Mouse (Mus musculus) myocyte (in vitro differentiated cells): ENCODE measurements around the gene Ddx27. TPM values are rescaled to one million over a fixed set of nuclear protein-coding genes. Genes with fewer than 3 reads are reported as not detected.

Source experiments
- H3K27me3 ChIP-seq: one replicate; pipeline ENCODE4 v1.6.1; 2011; ENCODE audit not compliant: control insufficient read depth, insufficient read depth, insufficient read length
- H3K36me3 ChIP-seq: one replicate; pipeline ENCODE4 v1.6.1; 2011; ENCODE audit not compliant: control insufficient read depth, insufficient read depth
- H3K4me2 ChIP-seq: one replicate; pipeline ENCODE4 v1.6.1; 2011; ENCODE audit warnings: low read depth, control low read depth
- H3K4me3 ChIP-seq: one replicate; pipeline ENCODE4 v1.5.1; 2011; ENCODE audit warnings: mild to moderate bottlenecking, control low read depth, moderate library complexity
- H3K79me2 ChIP-seq: one replicate; pipeline ENCODE4 v1.6.1; 2011; ENCODE audit not compliant: control insufficient read depth, insufficient read depth
- H3ac ChIP-seq: one replicate; pipeline ENCODE4 v1.6.1; 2011; ENCODE audit not compliant: control insufficient read depth, insufficient read length
- CEBPB ChIP-seq: IDR thresholded peaks from 2 replicates; pipeline ENCODE4 v1.6.1; 2011; ENCODE audit warnings: mild to moderate bottlenecking, moderate library complexity; ENCODE audit not compliant: poor library complexity, insufficient read depth, severe bottlenecking
- E2F4 ChIP-seq: IDR thresholded peaks from one replicate; pipeline ENCODE4 v1.6.1; 2011; ENCODE audit warnings: mild to moderate bottlenecking, control low read depth, moderate library complexity; ENCODE audit not compliant: insufficient read depth
- MAX ChIP-seq: IDR thresholded peaks from one replicate; pipeline ENCODE4 v1.6.1; 2011; ENCODE audit warnings: low read depth, mild to moderate bottlenecking, control low read depth
- MYOD1 ChIP-seq, 3 experiments: IDR thresholded peaks; one replicate each; pipeline ENCODE4 v1.6.1; 2011; ENCODE audit warnings: control low read depth in 2 of 3, low read depth in 2 of 3, mild to moderate bottlenecking in 2 of 3, moderate library complexity in 1 of 3; ENCODE audit not compliant: insufficient read length in 2 of 3, control insufficient read depth in 1 of 3
- MYOG ChIP-seq, 3 experiments: IDR thresholded peaks; one replicate each; pipeline ENCODE4 v1.6.1; 2011; ENCODE audit warnings: control low read depth in 2 of 3, low read depth in 2 of 3, mild to moderate bottlenecking in 2 of 3; ENCODE audit not compliant: insufficient read length in 2 of 3, control insufficient read depth in 1 of 3, insufficient read depth in 1 of 3
- POLR2A ChIP-seq: IDR thresholded peaks from one replicate; pipeline ENCODE4 v1.6.1; 2011; ENCODE audit warnings: low read depth, mild to moderate bottlenecking, control low read depth, moderate library complexity; ENCODE audit not compliant: insufficient read length
- POLR2AphosphoS2 ChIP-seq: IDR thresholded peaks from one replicate; pipeline ENCODE4 v1.6.1; 2011; ENCODE audit warnings: low read depth, control low read depth; ENCODE audit not compliant: insufficient read length
- REST ChIP-seq: IDR thresholded peaks from one replicate; pipeline ENCODE4 v1.6.1; 2011; ENCODE audit warnings: mild to moderate bottlenecking, control low read depth, moderate library complexity; ENCODE audit not compliant: insufficient read depth, insufficient read length
- SRF ChIP-seq: IDR thresholded peaks from one replicate; pipeline ENCODE4 v1.6.1; 2011; ENCODE audit warnings: low read depth; ENCODE audit not compliant: control insufficient read depth, insufficient read length
- TCF12 ChIP-seq: IDR thresholded peaks from one replicate; pipeline ENCODE4 v1.6.1; 2011; ENCODE audit warnings: mild to moderate bottlenecking, control low read depth; ENCODE audit not compliant: poor library complexity, insufficient read depth, severe bottlenecking
- TCF3 ChIP-seq: IDR thresholded peaks from one replicate; pipeline ENCODE4 v1.6.1; 2011; ENCODE audit warnings: low read depth, control low read depth; ENCODE audit not compliant: insufficient read length
- USF1 ChIP-seq: IDR thresholded peaks from one replicate; pipeline ENCODE4 v1.6.1; 2011; ENCODE audit warnings: low read depth, mild to moderate bottlenecking, control low read depth, moderate library complexity
- polyA plus RNA-seq: library from polyadenylated mRNA; unstranded; fragments of >200 nt; fragmentation: generic; extraction: Trizol; gene quantifications from one replicate; pipeline ENCODE4 v1.2.1, GENCODE M21; 2012; ENCODE audit warnings: missing spikeins

Gene Ddx27
- polyA plus RNA-seq, 1 experiment, result 46.9 TPM

DNA sequence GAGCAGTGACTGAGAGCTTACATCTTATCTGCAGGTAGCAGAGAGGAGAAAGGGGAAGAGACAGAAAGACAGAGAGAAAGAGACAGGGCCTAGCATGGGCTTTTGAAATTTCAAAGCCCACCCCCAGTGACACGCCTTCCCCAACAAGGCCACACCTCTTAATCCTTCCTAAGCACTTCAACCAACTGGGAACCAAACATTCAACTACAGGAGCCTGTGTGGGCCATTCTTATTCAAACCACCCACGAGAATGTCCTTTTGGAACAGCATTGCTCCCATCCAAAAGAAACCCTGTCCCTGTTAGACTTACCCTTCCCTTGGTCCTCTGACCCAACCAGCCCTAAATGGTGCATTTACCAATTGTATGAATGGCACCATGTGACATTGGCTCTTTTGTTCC, 61.8 kb downstream of the Ddx27 start:
- no peak overlapping the region for H3K4me2 ChIP-seq
- H3K27me3 ChIP-seq, result no peaks in the 10 kb centered on the region
- no peak overlapping the region for H3ac ChIP-seq
- TF ChIP-seq CEBPB (no peak), E2F4 (no peak), SRF (no peak), POLR2AphosphoS2 (no peak), TCF12 (no peak), POLR2A (no peak), MAX (no peak), MYOG (IDR thresholded peaks at IDR 0.05; ENCODE audit: control insufficient read depth in 1 of 3, insufficient read depth in 1 of 3, insufficient read length in 2 of 3, low read depth in 2 of 3) (no peak), MYOD1 (IDR thresholded peaks at IDR 0.05; ENCODE audit: control insufficient read depth in 1 of 3, insufficient read length in 2 of 3, low read depth in 2 of 3) (no peak), USF1 (no peak), REST (no peak), TCF3 (no peak)
- H3K79me2 ChIP-seq, result no peaks in the 10 kb centered on the region
- no peak overlapping the region for H3K4me3 ChIP-seq
- H3K36me3 ChIP-seq, result no peaks in the 10 kb centered on the region

- Histone ChIP-seq H3K4me3 (no peak overlapping the region), H3K79me2 (no peaks in the 10 kb centered on the region), H3K4me2 (no peak overlapping the region), H3ac (no peak overlapping the region), H3K27me3 (no peaks in the 10 kb centered on the region), H3K36me3 (no peaks in the 10 kb centered on the region)
- TF ChIP-seq REST (no peak), USF1 (no peak), TCF12 (peak; percentile 50), E2F4 (no peak), POLR2A (no peak), SRF (no peak), MYOG (IDR thresholded peaks at IDR 0.05; ENCODE audit: control insufficient read depth in 1 of 3, insufficient read depth in 1 of 3, insufficient read length in 2 of 3, low read depth in 2 of 3) (peak; percentile 49 to 96 (median 83)), CEBPB (no peak), POLR2AphosphoS2 (no peak), TCF3 (peak; percentile 59), MYOD1 (IDR thresholded peaks at IDR 0.05; ENCODE audit: control insufficient read depth in 1 of 3, insufficient read length in 2 of 3, low read depth in 2 of 3) (peak; percentile 19 to 91 (median 82)), MAX (no peak)
Observed at GRCm38 (mm10) chr2:167077199-167077962, 62.4 kb downstream of the Ddx27 start.

DNA sequence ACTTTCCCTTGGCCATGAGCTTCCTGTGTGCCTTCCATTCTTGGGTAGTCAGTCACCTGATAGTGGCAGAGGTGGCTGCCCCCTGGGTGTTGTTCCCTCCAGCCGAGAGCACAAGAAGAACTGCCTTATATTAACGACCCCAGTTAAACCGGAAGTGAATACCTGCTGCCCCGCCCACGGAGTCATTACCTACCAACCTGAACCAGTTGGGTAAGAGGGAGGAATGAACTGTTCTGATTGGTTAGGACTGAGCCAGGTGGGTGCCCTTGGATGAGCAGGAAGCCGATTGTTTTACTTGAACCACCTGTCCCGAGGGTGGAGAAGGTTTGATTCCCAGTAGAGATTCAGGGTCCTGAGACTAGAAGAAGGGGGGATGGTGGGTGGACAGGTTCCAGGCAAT, 63.5 kb downstream of the Ddx27 start:
- Histone ChIP-seq H3K4me2 (peak overlapping the region; percentile 84), H3K36me3 (no peaks in the 10 kb centered on the region), H3ac (no peak overlapping the region), H3K79me2 (no peaks in the 10 kb centered on the region), H3K27me3 (no peaks in the 10 kb centered on the region), H3K4me3 (no peak overlapping the region)
- TF ChIP-seq POLR2AphosphoS2 (no peak), MAX (no peak), E2F4 (no peak), MYOD1 (IDR thresholded peaks at IDR 0.05; ENCODE audit: control insufficient read depth in 1 of 3, insufficient read length in 2 of 3, low read depth in 2 of 3) (no peak), USF1 (no peak), MYOG (IDR thresholded peaks at IDR 0.05; ENCODE audit: control insufficient read depth in 1 of 3, insufficient read depth in 1 of 3, insufficient read length in 2 of 3, low read depth in 2 of 3) (no peak), POLR2A (no peak), TCF3 (no peak), SRF (no peak), TCF12 (no peak)

GRCm38 (mm10) chr2:167078931-167079495, 64.0 kb downstream of the Ddx27 start:
- H3K4me2 ChIP-seq, result peak overlapping the region; percentile 84

More at GRCm38 (mm10) chr2:167078931-167079495, 64.0 kb downstream of the Ddx27 start:
- H3ac ChIP-seq, result no peak overlapping the region
- no peaks in the 10 kb centered on the region for H3K79me2 ChIP-seq
- H3K36me3 ChIP-seq, result no peaks in the 10 kb centered on the region
- TF ChIP-seq E2F4 (no peak), MAX (no peak), TCF3 (no peak), REST (no peak), POLR2AphosphoS2 (no peak), MYOG (IDR thresholded peaks at IDR 0.05; ENCODE audit: control insufficient read depth in 1 of 3, insufficient read depth in 1 of 3, insufficient read length in 2 of 3, low read depth in 2 of 3) (peak in 2 of 3 experiments; percentile 51 to 95), CEBPB (peak; percentile 78), POLR2A (no peak), USF1 (no peak), TCF12 (peak; percentile 33), SRF (no peak), MYOD1 (IDR thresholded peaks at IDR 0.05; ENCODE audit: control insufficient read depth in 1 of 3, insufficient read length in 2 of 3, low read depth in 2 of 3) (peak in 2 of 3 experiments; percentile 66 to 75)
- H3K27me3 ChIP-seq, result no peaks in the 10 kb centered on the region
- H3K4me3 ChIP-seq, result no peak overlapping the region
